Mouse (Mus musculus): ENCODE results near the gene Gm1043.

Gm1043 gene

GRCm38 (mm10) chr5:37205420-37205819 is 120.2 kb downstream of the Gm1043 start:
- no peak for DNase-seq (ENCODE audit: low spot score)

- DNase-seq (ENCODE audit: low spot score) = no peak
Observed at GRCm38 (mm10) chr5:37206364-37206763, 121.2 kb downstream of the Gm1043 start.

- DNase-seq (ENCODE audit: low spot score) = no peak
Observed at GRCm38 (mm10) chr5:37212938-37213708, 128.0 kb downstream of the Gm1043 start.

- DNase-seq (ENCODE audit: low spot score) = no peak
Observed at GRCm38 (mm10) chr5:37213709-37214103, 128.5 kb downstream of the Gm1043 start.

- DNase-seq (ENCODE audit: low spot score) = no peak
Observed at GRCm38 (mm10) chr5:37214614-37215013, 129.4 kb downstream of the Gm1043 start.

- no peak for DNase-seq (ENCODE audit: low spot score)
Observed at GRCm38 (mm10) chr5:37215276-37215675, 130.1 kb downstream of the Gm1043 start.

GRCm38 (mm10) chr5:37219615-37220014 is 134.4 kb downstream of the Gm1043 start:
- no peak for DNase-seq (ENCODE audit: low spot score)

GRCm38 (mm10) chr5:37220575-37220974 is 135.4 kb downstream of the Gm1043 start:
- DNase-seq (ENCODE audit: low spot score) = no peak

- peak; percentile 53 for DNase-seq (ENCODE audit: low spot score)
Observed at GRCm38 (mm10) chr5:37221563-37221962, 136.4 kb downstream of the Gm1043 start.

GRCm38 (mm10) chr5:37222316-37222715 is 137.1 kb downstream of the Gm1043 start:
- no peak for DNase-seq (ENCODE audit: low spot score)

GRCm38 (mm10) chr5:37225708-37226107 is 140.5 kb downstream of the Gm1043 start:
- no peak for DNase-seq (ENCODE audit: low spot score)

GRCm38 (mm10) chr5:37227956-37228680 is 142.9 kb downstream of the Gm1043 start:
- DNase-seq (ENCODE audit: low spot score) = no peak

- no peak for DNase-seq (ENCODE audit: low spot score)
Observed at GRCm38 (mm10) chr5:37228894-37229293, 143.7 kb downstream of the Gm1043 start.

- no peak for DNase-seq (ENCODE audit: low spot score)
Observed at GRCm38 (mm10) chr5:37233010-37233557, 147.9 kb downstream of the Gm1043 start.

GRCm38 (mm10) chr5:37238654-37239053 is 153.5 kb downstream of the Gm1043 start:
- DNase-seq (ENCODE audit: low spot score) = no peak

- peak; percentile 79 for DNase-seq (ENCODE audit: low spot score)
Observed at GRCm38 (mm10) chr5:37240550-37240949, 155.4 kb downstream of the Gm1043 start.

GRCm38 (mm10) chr5:37241224-37241623 is 156.1 kb downstream of the Gm1043 start:
- no peak for DNase-seq (ENCODE audit: low spot score)

- DNase-seq (ENCODE audit: low spot score) = peak; percentile 89
Observed at GRCm38 (mm10) chr5:37241651-37242151, 156.5 kb downstream of the Gm1043 start, which contains the start of gene Crmp1. Crmp1 (plus strand) TSS chr5:37241940.

GRCm38 (mm10) chr5:37242360-37243168 is 157.4 kb downstream of the Gm1043 start:
- no peak for DNase-seq (ENCODE audit: low spot score)

- peak; percentile 87 for DNase-seq (ENCODE audit: low spot score)
Observed at GRCm38 (mm10) chr5:37243169-37243886, 158.2 kb downstream of the Gm1043 start.

GRCm38 (mm10) chr5:37244161-37244560 is 159.0 kb downstream of the Gm1043 start:
- DNase-seq (ENCODE audit: low spot score) = peak; percentile 76

All from embryo, embryonic 10.5 days (tissue).